Mouse (Mus musculus): ENCODE measurements around the gene Gm5890. TPM values are rescaled to one million over a fixed set of nuclear protein-coding genes. Genes with fewer than 3 reads are reported as not detected.

Gm5890 gene
- polyA plus RNA-seq (2012; ENCODE audit: low replicate concordance), result not detected in 2 replicates

DNA sequence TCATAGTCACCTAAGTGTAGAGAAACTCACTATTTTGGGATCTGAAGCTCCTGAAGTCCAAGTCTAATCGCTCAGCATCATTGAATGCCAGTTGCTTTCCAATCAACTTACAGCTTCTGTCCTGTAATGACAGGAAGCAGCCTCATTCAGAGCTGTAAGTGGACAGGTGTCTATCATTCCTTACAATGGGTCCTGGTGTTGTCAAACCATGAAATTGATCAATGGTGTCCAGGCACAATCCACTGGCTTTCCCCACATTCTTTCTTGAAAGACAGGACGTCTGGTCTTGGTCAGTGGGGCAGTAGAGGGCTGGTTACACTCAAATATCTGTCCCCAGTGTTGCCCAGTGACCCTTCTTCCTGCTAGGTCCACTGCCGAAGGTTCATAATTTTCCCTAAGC, at the start of gene Gm5890:
Gene Gm5890 (minus strand): TSS at position 101 of the 400 bp plus-strand sequence.

DNA sequence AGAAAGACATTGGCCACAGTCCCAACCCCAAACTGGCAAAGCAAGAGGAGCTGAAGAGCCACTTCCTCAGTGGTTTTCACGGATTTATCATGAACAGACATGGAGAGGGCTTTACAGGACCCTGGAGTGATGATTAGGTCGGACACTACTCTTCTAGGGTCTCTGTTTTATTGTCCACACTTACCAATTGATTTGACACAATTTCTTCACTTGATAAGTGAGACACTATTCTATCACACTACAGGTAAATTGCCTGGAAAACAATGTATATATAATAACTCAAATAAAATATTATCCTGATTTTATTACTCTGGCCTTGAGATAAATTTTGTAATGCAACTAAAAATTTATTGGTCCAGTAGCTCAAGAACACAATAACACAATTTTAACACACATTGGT, 28.9 kb downstream of the Gm5890 start, which contains the start of gene Gm4498:
Gene Gm4498 (minus strand): TSS at position 101 of the 400 bp plus-strand sequence.

Other genes with a start within 250 kb of the Gm5890 start
- not detected in 2 replicates for gene Vmn1r91, start 163.2 kb downstream of the Gm5890 start, polyA plus RNA-seq (2012; ENCODE audit: low replicate concordance)
- gene Gm16442, start 140.3 kb downstream of the Gm5890 start, polyA plus RNA-seq (2012; ENCODE audit: low replicate concordance), result not detected in 2 replicates
- not detected in 2 replicates for gene Vmn1r93, start 123.7 kb downstream of the Gm5890 start, polyA plus RNA-seq (2012; ENCODE audit: low replicate concordance)
- gene Vmn1r94, start 94.5 kb downstream of the Gm5890 start, polyA plus RNA-seq (2012; ENCODE audit: low replicate concordance), result not detected in 2 replicates
- not detected in 2 replicates for gene Vmn1r95, start 69.1 kb downstream of the Gm5890 start, polyA plus RNA-seq (2012; ENCODE audit: low replicate concordance)
- not detected in 2 replicates for gene Gm6164, start 57.2 kb downstream of the Gm5890 start, polyA plus RNA-seq (2012; ENCODE audit: low replicate concordance)
- not detected in 2 replicates for gene Gm4498, start 29.0 kb downstream of the Gm5890 start, polyA plus RNA-seq (2012; ENCODE audit: low replicate concordance)
- not detected in 2 replicates for gene Gm4133, start 71.2 kb upstream of the Gm5890 start, polyA plus RNA-seq (2012; ENCODE audit: low replicate concordance)
- not detected in 2 replicates for gene Gm5728, start 112.6 kb upstream of the Gm5890 start, polyA plus RNA-seq (2012; ENCODE audit: low replicate concordance)
- gene Vmn1r100, start 155.1 kb upstream of the Gm5890 start, polyA plus RNA-seq (2012; ENCODE audit: low replicate concordance), result not detected in 2 replicates
- gene Vmn1r101, start 179.8 kb upstream of the Gm5890 start, polyA plus RNA-seq (2012; ENCODE audit: low replicate concordance), result not detected in 2 replicates
- gene Gm10670, start 212.1 kb upstream of the Gm5890 start, polyA plus RNA-seq (2012; ENCODE audit: low replicate concordance), result not detected in 2 replicates
- gene Vmn1r103, start 247.7 kb upstream of the Gm5890 start, polyA plus RNA-seq (2012; ENCODE audit: low replicate concordance), result not detected in 2 replicates

All from hematopoietic multipotent progenitor cell, adult 10-12 weeks (in vitro differentiated cells).